8 mouse cellular contexts compared by ENCODE assay signal in the genomic region with DNA sequence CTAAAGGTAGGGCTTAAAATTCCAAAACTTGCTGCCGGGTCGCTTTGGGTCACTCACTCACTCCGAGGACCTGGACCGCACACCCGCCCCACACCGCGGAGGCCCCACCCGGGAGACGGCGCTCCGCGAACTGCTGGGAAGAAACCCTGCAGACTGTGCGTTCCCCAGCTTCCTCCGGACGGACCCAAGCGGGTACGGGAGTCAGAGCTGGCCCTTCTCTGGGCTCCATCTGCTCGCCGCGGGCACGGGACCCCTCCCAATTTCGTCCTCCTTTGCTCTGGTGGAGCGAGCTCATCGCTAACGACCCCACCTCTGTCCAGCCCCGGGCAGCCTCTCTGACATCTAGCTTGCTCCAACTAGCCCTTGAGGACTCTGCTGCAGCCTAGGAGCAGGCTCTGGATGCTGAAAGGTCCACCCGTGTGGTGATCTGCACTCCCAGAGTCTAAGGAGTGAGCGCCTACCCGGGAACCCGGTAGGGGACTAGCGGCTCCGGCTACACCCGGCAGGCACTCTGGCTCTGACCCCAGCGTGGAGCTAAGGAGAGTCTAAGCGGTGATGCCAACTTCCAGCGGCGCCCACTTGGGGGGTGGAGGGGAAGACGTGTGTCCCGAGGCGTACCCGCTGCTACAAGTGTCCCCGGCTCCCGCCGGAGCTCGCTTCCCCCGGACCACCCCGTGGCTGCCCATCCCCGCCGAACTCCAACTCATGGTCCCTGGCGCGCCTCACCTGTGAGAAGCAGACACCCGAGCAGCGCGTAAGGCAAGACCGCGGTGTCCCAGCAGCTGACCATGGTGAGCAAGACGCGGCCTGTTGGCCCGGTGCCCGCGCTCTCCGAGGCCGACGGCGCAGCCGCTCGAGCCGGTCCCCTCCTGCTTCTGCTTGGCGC. TPM values are rescaled to one million over a fixed set of nuclear protein-coding genes. Genes with fewer than 3 reads are reported as not detected.
DNase-seq lines count a peak whose midpoint lies in the region; ATAC-seq lines count a peak whose summit lies in the region.

No protein-coding gene starts in this region.

- peak; percentile 17 to 66 for DNase-seq in cerebellum, postnatal 25 days
- DNase-seq in cerebellum, adult 9-11 months = no peak
- peak; percentile 82 for DNase-seq in adrenal gland, postnatal 25 days
- peak; percentile 62 for DNase-seq in gastrocnemius, postnatal 14 days
- peak; percentile 44 for DNase-seq in kidney, adult 9 months
- DNase-seq in lung, postnatal 14 days = peak; percentile 65
- peak; percentile 62 for DNase-seq in retina, embryonic 14.5 days (ENCODE audit: low spot score)

- ATAC-seq in erythroid progenitor cell, adult 5-6 weeks (replicated peaks; ENCODE audit: low FRiP score, poor library complexity, severe bottlenecking) = no peak

- intact Hi-C loops in gastrocnemius, postnatal 14 days (cut with DNase I; ENCODE audit: low total_unique reads) = no loop called here

RNA-seq across cellular contexts. Expression of a gene that starts 0.6 kb away (rescaled TPM):
- total RNA-seq in adrenal gland, postnatal 25 days (2021) = 39.6 and 43.0 TPM in 2 replicates
- total RNA-seq in gastrocnemius, postnatal 14 days (2021) = 10 to 100 TPM; 14.9 to 21.6 TPM
- 1.4 TPM in 1 of 2 replicates, not detected in the other for total RNA-seq in erythroid progenitor cell, adult 5-6 weeks (2015; ENCODE audit: low replicate concordance)
- total RNA-seq in erythroid progenitor cell, adult 5-6 weeks (2017; ENCODE audit: low replicate concordance) = 0.64 TPM in 1 of 2 replicates, not detected in the other

Comparison
In these comparisons a context has a peak if more than half of its experiments do, and no peak if none do; other contexts are left out.
1. RNA of a gene that starts 0.6 kb away (total RNA-seq): 39.6 to 43.0 TPM in adrenal gland, postnatal 25 days and 14.9 to 21.6 TPM in gastrocnemius, postnatal 14 days; 0.64 to 1.4 TPM in erythroid progenitor cell, adult 5-6 weeks; every median in the first group is over 4 times any median in the second.